In the genomic region with DNA sequence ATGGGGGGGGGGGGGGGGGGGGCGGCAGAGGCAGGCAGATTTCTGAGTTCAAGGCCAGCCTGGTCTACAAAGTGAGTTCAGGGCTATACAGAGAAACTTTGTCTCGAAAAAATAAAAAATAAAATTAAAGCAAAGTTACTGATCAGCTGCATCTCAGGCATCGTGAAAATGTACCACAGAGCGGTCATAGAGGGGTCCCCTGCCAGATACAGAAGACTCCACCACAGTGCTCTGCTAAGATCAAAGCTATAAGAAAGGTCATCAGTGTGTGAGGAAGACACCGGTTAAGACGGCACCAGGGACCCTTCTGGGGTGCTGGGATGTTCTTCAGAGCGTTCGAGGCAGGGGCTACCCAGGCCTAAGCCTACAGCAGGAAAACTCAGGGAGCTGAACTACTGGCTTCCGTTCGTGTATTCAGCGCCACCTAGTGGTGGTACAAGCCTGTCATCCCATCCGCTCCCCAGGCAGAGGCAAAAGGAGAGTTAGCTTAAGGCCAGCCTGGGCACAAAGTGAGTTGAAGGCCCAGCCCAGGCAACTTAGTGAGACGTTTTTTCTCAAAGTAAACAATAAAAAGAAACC, we compare ENCODE assay signal across 8 mouse cellular contexts. TPM values are rescaled to one million over a fixed set of nuclear protein-coding genes. Genes with fewer than 3 reads are reported as not detected.
DNase-seq lines count a peak whose midpoint lies in the region; ATAC-seq and TF ChIP-seq lines count a peak whose summit lies in the region.

No protein-coding gene starts in this region.

- no peak overlapping the region for H3K4me2 ChIP-seq in limb, embryonic 15.5 days
- H3K4me2 ChIP-seq in midbrain, postnatal 0 days (ENCODE audit: low read depth, low read length, poor library complexity, severe bottlenecking) = no peak overlapping the region

- H3K9ac ChIP-seq in heart, adult 2 months (ENCODE audit: low read depth, low read length) = no peak overlapping the region
- H3K9ac ChIP-seq in limb, embryonic 15.5 days = no peak overlapping the region
- no peak overlapping the region for H3K9ac ChIP-seq in midbrain, postnatal 0 days (replicated peaks; ENCODE audit: low read length, poor library complexity, severe bottlenecking)

- no peaks in the 10 kb centered on the region for H3K9me3 ChIP-seq in limb, embryonic 15.5 days
- H3K9me3 ChIP-seq in midbrain, postnatal 0 days (ENCODE audit: low read length) = no peaks in the 10 kb centered on the region

- ATAC-seq in limb, embryonic 15.5 days (ENCODE audit: insufficient number of reproducible peaks, low FRiP score, low TSS enrichment, low read depth) = peak; percentile 58; the same call in 1 of the 2 replicates
- ATAC-seq in midbrain, postnatal 0 days (ENCODE audit: low FRiP score) = peak; percentile 63; the same call in 1 of the 2 replicates

- 26% methylated on average over 13 of the region's 13 CpGs for WGBS in heart, adult 2 months
- 27% methylated on average over 13 of the region's 13 CpGs for WGBS in kidney, adult 2 months
- WGBS in limb, embryonic 15.5 days = 23% methylated on average over 13 of the region's 13 CpGs
- 24% methylated on average over 13 of the region's 13 CpGs for WGBS in midbrain, postnatal 0 days

- H3K4me1 ChIP-seq in heart, adult 2 months (ENCODE audit: control insufficient read depth, insufficient read depth, low read length) = peaks cover 4% of the 10 kb centered on the region
- no peaks in the 10 kb centered on the region for H3K4me1 ChIP-seq in kidney, adult 2 months (ENCODE audit: control insufficient read depth, insufficient read depth, low read length)
- H3K4me1 ChIP-seq in limb, embryonic 15.5 days = peaks cover 3% of the 10 kb centered on the region; the same call in 1 of the 2 replicates
- no peaks in the 10 kb centered on the region for H3K4me1 ChIP-seq in midbrain, postnatal 0 days (ENCODE audit: insufficient read depth, low read length)

- H3K4me3 ChIP-seq in heart, adult 2 months = no peak overlapping the region
- H3K4me3 ChIP-seq in kidney, adult 2 months (ENCODE audit: insufficient read depth, low read depth, low read length) = no peak overlapping the region
- H3K4me3 ChIP-seq in limb, embryonic 15.5 days = no peak overlapping the region
- H3K4me3 ChIP-seq in midbrain, postnatal 0 days (ENCODE audit: low read depth, low read length) = no peak overlapping the region

- no peaks in the 10 kb centered on the region for H3K36me3 ChIP-seq in heart, adult 2 months (ENCODE audit: control insufficient read depth, insufficient read depth, low read length)
- H3K36me3 ChIP-seq in kidney, adult 2 months (ENCODE audit: control insufficient read depth, insufficient read depth, low read length) = no peaks in the 10 kb centered on the region
- no peaks in the 10 kb centered on the region for H3K36me3 ChIP-seq in limb, embryonic 15.5 days
- H3K36me3 ChIP-seq in midbrain, postnatal 0 days (ENCODE audit: insufficient read depth, low read length) = no peaks in the 10 kb centered on the region

- TF ChIP-seq POLR2A in heart, adult 2 months (IDR thresholded peaks at IDR 0.05; ENCODE audit: insufficient read depth, low read depth, low read length) = no peak
- TF ChIP-seq POLR2A in kidney, adult 2 months (IDR thresholded peaks at IDR 0.05; ENCODE audit: low read depth, low read length) = no peak

- peak; percentile 81 for DNase-seq in 416B (ENCODE audit: low read depth)
- DNase-seq in adrenal gland, adult 2 months = peak; percentile 67
- DNase-seq in embryo, embryonic 9.5 days (ENCODE audit: extremely low spot score) = peak; percentile 83
- DNase-seq in heart, adult 2 months = peak; percentile 72 to 73
- DNase-seq in kidney, adult 2 months = peak; percentile 74
- peak; percentile 88 for DNase-seq in midbrain, postnatal 0 days (ENCODE audit: low spot score)
- peak; percentile 36 for DNase-seq in telencephalon, adult 2 months (ENCODE audit: low read depth, low spot score)

- H3K27me3 ChIP-seq in heart, adult 2 months (ENCODE audit: control insufficient read depth, insufficient read depth, low read length) = no peaks in the 10 kb centered on the region
- no peaks in the 10 kb centered on the region for H3K27me3 ChIP-seq in kidney, adult 2 months (replicated peaks; ENCODE audit: control insufficient read depth, insufficient read depth, low read length)
- H3K27me3 ChIP-seq in limb, embryonic 15.5 days = no peaks in the 10 kb centered on the region
- H3K27me3 ChIP-seq in midbrain, postnatal 0 days (ENCODE audit: insufficient read depth, low read length) = no peaks in the 10 kb centered on the region

- peak; percentile 95 for TF ChIP-seq CTCF in heart, adult 2 months (IDR thresholded peaks at IDR 0.05)
- peak; percentile 94 for TF ChIP-seq CTCF in kidney, adult 2 months (conservative IDR thresholded peaks at IDR 0.05; ENCODE audit: insufficient read depth, insufficient read length, low read depth, low read length)
- peak; percentile 94 for TF ChIP-seq CTCF in midbrain, postnatal 0 days (IDR thresholded peaks at IDR 0.05)

- H3K27ac ChIP-seq in heart, adult 2 months = no peak overlapping the region
- H3K27ac ChIP-seq in kidney, adult 2 months (ENCODE audit: insufficient read depth, low read depth, low read length) = no peak overlapping the region
- H3K27ac ChIP-seq in limb, embryonic 15.5 days = no peak overlapping the region
- H3K27ac ChIP-seq in midbrain, postnatal 0 days (ENCODE audit: low read depth, low read length) = no peak overlapping the region

- H3K79me2 ChIP-seq in heart, adult 2 months (replicated peaks; ENCODE audit: control insufficient read depth, insufficient read depth, low read length) = no peaks in the 10 kb centered on the region

- peak; percentile 96 for TF ChIP-seq EP300 in heart, adult 2 months (IDR thresholded peaks at IDR 0.05; ENCODE audit: insufficient read depth, low read depth, low read length)

- intact Hi-C loops in heart, adult 2 months (cut with DNase I) = loop anchor here (1.0 to 2.0 kb wide), 2 partner anchors 58 to 198 kb away; no protein-coding TSS in a partner anchor

RNA-seq across cellular contexts. Expression of gene Pald1, which starts 15.9 kb away (rescaled TPM):
- 10 to 100 TPM; 18.5 to 26.6 TPM for total RNA-seq in adrenal gland, adult 2 months (2021)
- polyA plus RNA-seq in adrenal gland, adult 2 months (2012; rRNA removed) = 17.7 and 22.8 TPM in 2 replicates
- 10 to 100 TPM; 15.3 to 17.6 TPM for total RNA-seq in heart, adult 2 months (2021)
- polyA plus RNA-seq in heart, adult 2 months (2012; rRNA removed) = 17.7 and 20.4 TPM in 2 replicates
- polyA plus RNA-seq in kidney, adult 2 months (2012; rRNA removed) = 8.8 and 10.8 TPM in 2 replicates
- polyA plus RNA-seq in limb, embryonic 15.5 days (2015; fragmentation: Nextera tagmentation; extraction: Ambion mirVana) = 22.8 and 23.8 TPM in 2 replicates
- 25.2 and 27.1 TPM in 2 replicates for total RNA-seq in midbrain, postnatal 0 days (2014; rRNA removed)
- polyA plus RNA-seq in midbrain, postnatal 0 days (2015; fragmentation: Nextera tagmentation; extraction: Ambion mirVana) = 16.0 and 16.8 TPM in 2 replicates

RNA-seq across cellular contexts. Expression of gene Nodal, which starts 18.5 kb away (rescaled TPM):
- total RNA-seq in adrenal gland, adult 2 months (2021) = not detected
- polyA plus RNA-seq in adrenal gland, adult 2 months (2012; rRNA removed) = 0.04 TPM in 1 of 2 replicates, not detected in the other
- under 1 TPM in 1 of 2 experiments, not detected in 1; 0.10 TPM for total RNA-seq in heart, adult 2 months (2021)
- polyA plus RNA-seq in heart, adult 2 months (2012; rRNA removed) = 0.04 and 0.38 TPM in 2 replicates
- polyA plus RNA-seq in kidney, adult 2 months (2012; rRNA removed) = 0.06 and 0.12 TPM in 2 replicates
- 0.13 and 0.24 TPM in 2 replicates for polyA plus RNA-seq in limb, embryonic 15.5 days (2015; fragmentation: Nextera tagmentation; extraction: Ambion mirVana)
- total RNA-seq in midbrain, postnatal 0 days (2014; rRNA removed) = 0.38 and 0.47 TPM in 2 replicates
- polyA plus RNA-seq in midbrain, postnatal 0 days (2015; fragmentation: Nextera tagmentation; extraction: Ambion mirVana) = 0.26 and 0.37 TPM in 2 replicates

RNA-seq across cellular contexts. Expression of gene Eif4ebp2, which starts 53.2 kb away (rescaled TPM):
- 10 to 100 TPM; 94.9 to 96.2 TPM for total RNA-seq in adrenal gland, adult 2 months (2021)
- polyA plus RNA-seq in adrenal gland, adult 2 months (2012; rRNA removed) = 68.1 and 88.7 TPM in 2 replicates
- 10 to 100 TPM; 70.9 to 71.3 TPM for total RNA-seq in heart, adult 2 months (2021)
- polyA plus RNA-seq in heart, adult 2 months (2012; rRNA removed) = 53.3 and 71.9 TPM in 2 replicates
- polyA plus RNA-seq in kidney, adult 2 months (2012; rRNA removed) = 127 and 128 TPM in 2 replicates
- 64.5 and 68.5 TPM in 2 replicates for polyA plus RNA-seq in limb, embryonic 15.5 days (2015; fragmentation: Nextera tagmentation; extraction: Ambion mirVana)
- 14.2 and 18.5 TPM in 2 replicates for total RNA-seq in midbrain, postnatal 0 days (2014; rRNA removed)
- 24.9 and 27.0 TPM in 2 replicates for polyA plus RNA-seq in midbrain, postnatal 0 days (2015; fragmentation: Nextera tagmentation; extraction: Ambion mirVana)

Comparison
In these comparisons a context has a peak if more than half of its experiments do, and no peak if none do; other contexts are left out.
1. DNase-seq: peak in every context shown above with its lines; median percentile 88 in midbrain, postnatal 0 days; 83 in embryo, embryonic 9.5 days; 81 in 416B; 74 in kidney, adult 2 months; 72 in heart, adult 2 months; 67 in adrenal gland, adult 2 months; 36 in telencephalon, adult 2 months.